Mouse (Mus musculus) adrenal gland (tissue): Measurements from ENCODE around the gene Alpk1.

Source experiments
- intact Hi-C: fragments of 180-260 bp; cut with DNase I; formaldehyde crosslinking; loops from one replicate; pipeline ENCODE4 v1.15.1; 2025

The Alpk1 gene

DNA sequence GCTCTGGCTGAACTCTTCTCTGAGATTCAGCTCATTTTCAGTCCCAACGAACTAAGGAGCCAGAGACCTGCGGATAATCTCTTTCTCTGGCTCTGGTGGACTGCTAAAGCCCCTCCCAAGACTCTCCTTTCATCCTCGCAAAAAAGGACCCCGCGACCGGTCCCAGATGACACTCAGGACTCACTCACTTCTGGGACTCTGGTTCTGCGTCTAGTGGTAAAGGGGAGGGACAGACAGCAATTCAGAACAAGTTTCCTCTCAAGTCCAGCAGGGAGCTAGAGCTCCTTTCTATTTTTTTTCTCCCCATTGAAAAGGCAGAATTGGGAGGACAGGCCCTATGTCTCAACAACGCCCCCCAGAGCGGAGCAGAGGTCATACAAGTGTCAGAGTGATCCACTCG, 148.7 kb downstream of the Alpk1 start:
- intact Hi-C loops: loop anchor here (5.0 kb wide), 1 partner anchor 316 kb away; no protein-coding TSS in a partner anchor

GRCm38 (mm10) chr3:127630735-127631372, 149.5 kb downstream of the Alpk1 start:
- intact Hi-C loops: loop anchor here (5.0 kb wide), 1 partner anchor 316 kb away; no protein-coding TSS in a partner anchor

- intact Hi-C loops: loop anchor here (5.0 kb wide), 1 partner anchor 317 kb away; no protein-coding TSS in a partner anchor
These were observed 150.1 kb downstream of the Alpk1 start for GRCm38 (mm10) chr3:127630190-127630589.

- intact Hi-C loops: no loop called here
These were observed 151.8 kb downstream of the Alpk1 start for GRCm38 (mm10) chr3:127628311-127629184.

DNA sequence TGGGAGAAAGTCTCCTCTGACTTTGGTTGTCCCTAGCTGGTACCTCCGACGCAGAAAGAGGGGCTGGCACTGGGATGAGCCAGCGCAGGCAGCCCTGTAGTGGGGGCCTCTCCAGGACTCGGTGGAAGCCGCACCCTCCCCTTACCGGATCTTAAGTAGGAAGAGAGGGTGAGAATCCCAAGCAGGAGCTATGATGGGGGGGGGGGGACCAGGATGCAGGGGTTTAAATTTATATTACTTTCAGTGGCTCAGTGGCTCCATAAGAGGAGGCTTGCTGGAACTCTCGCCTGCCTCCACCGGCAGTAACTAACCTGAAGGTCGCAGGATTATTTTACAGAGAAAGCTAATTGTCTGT, 152.4 kb downstream of the Alpk1 start:
- intact Hi-C loops: no loop called here

- intact Hi-C loops: no loop called here
These were observed 153.0 kb downstream of the Alpk1 start for GRCm38 (mm10) chr3:127627151-127627955.

- intact Hi-C loops: no loop called here
These were observed 153.8 kb downstream of the Alpk1 start for GRCm38 (mm10) chr3:127626524-127626923.

DNA sequence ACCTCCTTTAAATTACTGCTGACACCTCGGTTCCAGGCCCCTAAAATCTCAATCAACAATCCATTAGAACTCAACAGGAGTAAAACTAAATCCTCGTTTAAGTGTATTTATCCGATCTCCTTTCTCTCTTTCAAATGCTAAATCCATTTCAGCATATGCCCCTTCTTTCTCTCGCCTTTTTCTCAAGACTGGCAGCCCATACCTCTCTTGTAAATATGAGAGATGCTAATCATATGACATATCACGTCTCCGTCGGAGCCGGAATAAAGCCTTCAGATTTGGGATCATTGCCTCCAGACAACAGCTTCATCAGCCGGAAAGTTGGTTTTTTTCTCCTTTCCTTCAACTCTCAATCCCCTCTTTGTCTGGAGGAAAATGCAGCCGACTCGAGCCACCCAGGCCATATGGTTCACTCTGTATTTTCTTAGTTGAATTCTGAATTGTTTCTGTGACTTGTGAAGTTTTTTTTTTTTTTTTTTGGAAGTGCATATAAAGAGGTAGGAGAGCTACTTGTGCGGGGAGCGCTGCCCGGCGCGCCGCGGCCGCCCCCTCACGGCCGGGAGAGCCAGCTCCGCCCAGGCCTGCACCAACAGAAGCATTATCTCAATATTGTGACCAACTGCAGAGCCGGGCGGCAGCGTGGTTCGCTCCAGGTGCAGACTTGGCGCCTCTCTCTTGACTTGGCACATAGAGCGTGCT, 154.5 kb downstream of the Alpk1 start:
- intact Hi-C loops: loop anchor here (2.0 kb wide), 1 partner anchor 133 kb away; no protein-coding TSS in a partner anchor

DNA sequence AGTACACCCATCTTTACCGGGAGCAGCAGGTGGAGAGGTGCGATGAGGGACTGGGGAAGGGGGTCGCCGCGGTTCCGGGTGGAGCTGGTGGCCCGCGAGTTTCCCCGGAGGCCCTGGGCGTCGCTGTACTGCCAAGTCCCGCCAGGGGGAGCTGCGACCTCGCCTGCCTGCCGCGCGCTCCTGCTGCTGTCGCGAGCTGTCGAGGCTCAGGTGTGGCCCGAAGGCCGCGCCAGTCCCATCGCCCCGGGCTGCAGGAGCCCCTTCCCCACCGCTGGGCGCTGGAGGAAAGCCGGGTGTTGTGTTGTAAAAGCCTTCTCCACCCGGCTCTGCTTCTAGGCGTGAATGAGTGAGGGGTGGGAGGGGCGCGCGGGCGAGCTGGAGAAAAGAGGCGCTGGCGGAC, 155.0 kb downstream of the Alpk1 start:
- intact Hi-C loops: loop anchor here (2.0 kb wide), 1 partner anchor 134 kb away; no protein-coding TSS in a partner anchor
